Mouse (Mus musculus) common myeloid progenitor, adult 5-6 weeks (primary cell): ENCODE data around the gene Phldb1. TPM values are rescaled to one million over a fixed set of nuclear protein-coding genes. Genes with fewer than 3 reads are reported as not detected.

Experiments
- ATAC-seq: replicated peaks from 2 replicates; pipeline ENCODE4 v1.8.0; 2016; ENCODE audit warnings: low read depth, mild to moderate bottlenecking, moderate TSS enrichment, inconsistent platforms; ENCODE audit not compliant: poor library complexity, severe bottlenecking
- total RNA-seq: library from RNA; stranded (forward); fragments of 200-1000, 187-1606 nt; gene quantifications from 2 replicates; pipeline ENCODE4 v1.2.3, GENCODE M21; 2017

The Phldb1 gene
- total RNA-seq, 1 experiment from 2014 or later, result 7.9 TPM

- peak; percentile 12; the same call in 1 of the 2 replicates for ATAC-seq
Observed at GRCm38 (mm10) chr9:44732130-44732549, 2.9 kb downstream of the Phldb1 start.

GRCm38 (mm10) chr9:44727441-44727840 is 7.6 kb downstream of the Phldb1 start:
- ATAC-seq, result no peak

- no peak for ATAC-seq
Observed at GRCm38 (mm10) chr9:44726431-44727146, 8.4 kb downstream of the Phldb1 start.

DNA sequence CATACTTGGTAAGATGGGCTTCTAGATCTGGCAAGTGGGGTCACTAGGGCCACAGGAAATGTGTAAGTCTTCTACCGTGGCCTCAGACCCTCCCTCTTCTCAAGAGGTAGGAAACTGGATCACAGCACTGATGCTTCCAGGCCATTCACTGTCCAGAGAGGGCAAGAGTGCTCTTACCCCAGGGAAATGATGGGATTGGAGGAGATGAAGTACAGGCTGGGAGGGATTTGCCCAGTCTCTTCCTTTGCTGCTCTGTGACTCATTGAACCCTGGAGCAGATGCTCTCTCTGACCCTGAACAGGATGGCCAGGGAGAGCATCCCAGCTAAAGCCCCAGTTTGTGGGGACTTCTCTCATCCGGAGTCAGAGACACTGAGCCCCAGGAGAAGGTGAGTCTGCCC is 10.3 kb downstream of the Phldb1 start:
- ATAC-seq, result no peak

DNA sequence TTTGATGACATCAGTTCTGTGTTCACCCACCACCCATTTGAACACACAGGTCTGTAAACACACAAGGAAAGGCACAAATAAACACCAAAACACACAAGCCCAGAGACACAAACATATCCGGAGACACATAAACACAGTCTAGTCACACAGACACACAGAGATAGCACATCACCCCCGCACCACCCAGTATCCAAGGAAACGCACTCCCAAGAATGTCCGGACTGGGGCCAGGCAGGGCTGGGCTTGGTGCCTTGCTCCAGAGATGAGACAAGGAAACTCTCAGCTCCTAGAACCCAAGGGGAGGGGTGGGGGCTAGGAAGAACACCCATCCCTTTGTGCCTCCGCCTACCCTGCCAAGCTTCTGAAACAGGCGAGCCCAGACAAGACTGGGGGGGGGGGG is 10.8 kb downstream of the Phldb1 start:
- no peak for ATAC-seq

DNA sequence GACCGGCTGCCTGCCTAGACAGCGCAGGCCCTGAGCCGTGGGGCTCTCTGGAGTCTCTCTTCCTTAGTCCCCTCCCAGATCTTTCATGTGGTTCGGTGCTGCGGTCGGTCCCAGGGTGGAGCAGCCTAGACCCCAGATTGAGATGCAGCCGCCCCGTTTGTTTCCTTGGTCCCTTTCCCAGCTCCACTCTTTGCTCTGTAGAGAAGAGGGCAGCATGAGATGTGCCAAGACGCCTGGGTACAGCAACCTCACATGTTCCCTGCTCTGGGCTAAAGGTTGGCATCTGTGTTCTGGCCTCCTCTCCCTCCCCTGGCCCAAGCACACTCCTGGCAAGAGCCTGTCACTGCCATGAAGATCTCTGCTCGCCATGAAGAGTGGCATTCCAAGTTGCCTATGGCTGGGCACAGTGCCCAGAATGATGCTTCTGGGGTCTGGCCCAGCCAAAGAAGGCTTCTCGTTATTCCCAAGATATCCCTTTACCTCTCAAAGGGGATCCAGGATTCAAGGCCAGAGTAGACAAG is 11.4 kb downstream of the Phldb1 start:
- no peak for ATAC-seq

DNA sequence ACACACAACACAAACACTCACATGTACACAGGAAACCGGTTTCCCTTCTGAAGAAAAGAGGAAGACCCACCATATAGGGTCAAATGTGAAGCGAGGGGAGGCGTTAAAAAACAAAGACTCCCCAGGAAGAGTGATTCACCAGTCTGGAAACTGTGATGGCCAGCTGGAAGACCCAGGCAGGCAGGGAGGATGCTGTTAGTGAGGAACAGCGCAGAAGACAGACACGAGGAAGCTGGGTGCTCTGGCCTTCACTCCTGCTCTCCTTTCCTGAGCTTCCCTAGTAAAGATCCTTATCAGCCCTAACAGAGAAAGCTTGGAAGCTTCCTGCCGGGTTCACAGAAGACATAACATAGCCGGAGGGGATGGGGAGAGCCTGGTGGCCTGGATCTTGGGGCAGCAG is 12.0 kb downstream of the Phldb1 start:
- no peak; the same call in 1 of the 2 replicates for ATAC-seq

- no peak for ATAC-seq
Observed at GRCm38 (mm10) chr9:44722575-44722974, 12.4 kb downstream of the Phldb1 start.

GRCm38 (mm10) chr9:44721877-44722186 is 13.2 kb downstream of the Phldb1 start:
- ATAC-seq, result no peak

DNA sequence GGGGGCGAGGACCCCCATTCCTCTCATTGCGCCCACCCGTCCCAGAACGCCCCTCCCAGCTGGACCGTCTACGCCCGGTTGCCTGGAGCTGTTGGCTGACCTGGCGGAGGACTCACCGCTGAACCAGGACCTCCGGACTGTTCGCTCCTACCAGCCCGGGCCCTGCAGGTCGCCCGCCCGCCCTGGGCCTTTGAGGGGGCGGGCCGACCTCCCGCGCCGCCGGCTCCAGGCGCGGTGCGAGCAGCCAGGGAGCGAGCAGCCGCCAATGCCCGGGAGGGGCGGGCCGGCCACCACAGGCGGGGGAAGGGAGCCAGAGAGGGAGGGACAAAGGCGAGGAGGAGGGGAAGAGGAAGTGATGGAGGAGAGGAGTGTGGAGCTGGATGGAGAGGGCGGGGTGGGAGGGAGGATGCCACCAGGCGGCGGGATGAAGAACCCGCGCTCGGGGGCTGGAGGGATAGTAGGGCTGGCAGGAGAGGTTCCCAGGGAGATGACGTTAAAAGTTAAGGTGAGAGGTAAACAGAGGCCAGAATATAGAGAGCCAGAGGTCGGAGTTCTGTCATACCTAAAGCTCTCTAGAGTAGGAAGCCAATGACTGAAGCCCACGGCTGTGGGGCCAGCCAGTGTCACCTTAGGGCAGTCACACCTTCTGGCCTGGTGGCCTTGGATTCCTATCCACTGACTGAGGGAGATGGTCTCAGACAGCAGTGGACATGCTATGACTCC is 13.7 kb downstream of the Phldb1 start:
- peak; percentile 74 for ATAC-seq

DNA sequence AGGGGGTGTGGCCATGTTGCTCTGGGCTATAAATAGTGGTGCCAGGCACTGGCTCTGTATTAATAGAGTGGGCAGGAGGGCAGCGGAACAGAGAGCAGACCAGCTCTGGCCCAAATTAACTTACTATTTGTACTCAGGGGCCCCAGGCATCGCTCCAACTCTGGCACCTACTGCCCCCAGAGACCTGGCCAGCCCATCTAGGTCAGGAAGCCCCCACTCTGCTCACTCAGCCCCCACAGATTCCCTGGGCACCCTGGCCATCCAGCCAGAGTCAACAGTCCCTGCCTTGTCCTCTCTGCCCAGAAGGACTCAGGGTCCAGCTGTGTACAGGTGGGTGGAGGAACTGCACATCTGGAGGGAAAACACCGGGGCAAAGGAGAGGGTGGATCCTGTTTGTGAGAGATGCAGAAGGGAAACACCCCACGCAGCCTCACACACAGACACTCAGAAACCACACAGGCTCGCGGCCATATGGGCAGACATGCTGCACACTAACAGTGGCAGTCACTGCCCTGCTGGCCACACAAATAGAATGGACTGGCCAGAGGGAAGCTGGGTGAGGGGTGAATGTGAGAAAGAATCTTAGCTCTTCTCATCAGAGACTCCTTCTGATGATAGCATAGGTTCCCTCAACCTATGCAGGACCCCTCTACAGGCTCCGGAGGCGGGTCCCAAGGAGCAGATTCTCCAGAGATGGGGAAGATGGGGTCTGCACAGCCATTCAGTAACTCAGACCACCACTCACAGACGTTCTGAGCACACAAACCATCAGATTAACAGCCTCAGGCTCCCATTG is 14.4 kb downstream of the Phldb1 start:
- ATAC-seq, result no peak

DNA sequence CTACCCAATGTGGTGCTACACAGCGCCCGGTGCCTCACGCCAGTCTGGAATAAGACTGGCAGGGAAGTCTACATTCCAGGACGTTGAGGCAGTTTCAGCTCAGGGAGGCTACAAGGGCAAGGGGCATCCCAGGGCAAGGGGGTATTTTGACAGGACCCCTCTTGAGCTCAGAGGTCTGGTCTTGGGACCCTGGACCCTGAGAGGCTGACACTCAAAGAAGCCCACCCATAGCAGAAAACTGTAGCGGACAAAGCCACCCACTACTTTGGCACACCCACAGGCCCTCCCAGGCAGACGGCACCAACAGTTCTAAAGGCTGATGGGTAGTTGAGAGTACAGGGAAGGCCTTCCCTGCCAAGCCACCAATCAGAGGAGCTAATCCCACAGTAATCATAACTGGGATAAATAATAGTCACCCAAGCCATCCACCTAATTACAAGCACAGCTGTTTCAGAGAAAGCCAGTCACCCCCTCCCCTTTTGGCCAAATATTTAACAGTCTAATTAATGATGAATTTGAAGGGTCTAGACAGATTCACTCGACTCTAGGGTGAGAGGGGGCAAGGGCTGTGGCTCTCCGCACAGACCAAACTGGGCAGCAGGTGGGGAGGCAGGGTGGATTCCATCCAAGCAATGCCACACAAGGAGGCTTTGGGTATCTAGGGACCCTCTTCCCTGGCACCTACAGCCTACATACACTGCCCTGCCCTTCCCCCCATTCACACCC is 15.2 kb downstream of the Phldb1 start:
- no peak for ATAC-seq

GRCm38 (mm10) chr9:44718937-44719631 is 15.9 kb downstream of the Phldb1 start:
- no peak for ATAC-seq

DNA sequence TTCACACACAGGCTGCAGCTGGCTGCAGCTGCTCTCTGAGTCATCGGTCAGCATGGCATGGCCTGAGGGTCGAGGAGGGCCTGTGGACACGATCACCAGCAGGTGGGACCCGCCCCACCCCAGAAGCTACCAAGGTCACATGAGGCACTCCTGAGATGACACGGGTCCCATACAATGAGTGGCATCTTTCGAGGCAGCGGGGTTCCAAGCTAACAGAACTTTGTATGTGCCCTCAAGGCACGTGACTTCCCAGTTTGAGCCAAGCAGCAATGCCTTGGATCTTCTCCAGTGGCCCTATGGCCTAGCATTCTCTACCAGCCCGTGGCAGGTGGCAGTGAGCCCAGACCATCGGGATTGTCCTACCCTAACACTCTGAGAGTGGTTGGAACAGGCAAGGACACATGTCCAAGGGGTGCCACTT is 17.2 kb downstream of the Phldb1 start:
- no peak for ATAC-seq

GRCm38 (mm10) chr9:44716997-44717821 is 17.8 kb downstream of the Phldb1 start:
- ATAC-seq, result peak; percentile 66

- ATAC-seq, result no peak
Observed at GRCm38 (mm10) chr9:44715705-44716362, 19.2 kb downstream of the Phldb1 start.

DNA sequence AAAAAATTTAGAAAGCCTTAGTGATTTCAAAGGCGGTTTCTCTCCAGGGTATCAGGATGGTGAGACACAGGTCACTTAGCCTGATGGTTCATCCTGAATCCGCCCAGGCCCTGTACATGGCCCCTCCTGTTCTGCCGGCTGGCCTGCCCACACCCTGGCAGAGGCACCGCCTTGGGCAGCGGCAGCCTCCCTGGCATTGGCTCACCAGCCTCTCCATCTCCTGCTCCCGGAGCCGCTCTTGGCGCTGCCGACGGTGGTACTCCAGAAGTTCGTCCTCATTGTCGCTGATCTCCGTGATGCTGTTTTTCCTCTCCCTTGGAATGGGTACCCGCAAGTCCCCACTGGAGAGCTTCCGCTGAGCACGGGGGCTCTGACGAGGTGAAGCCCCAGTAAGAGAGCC is 19.9 kb downstream of the Phldb1 start:
- no peak for ATAC-seq

DNA sequence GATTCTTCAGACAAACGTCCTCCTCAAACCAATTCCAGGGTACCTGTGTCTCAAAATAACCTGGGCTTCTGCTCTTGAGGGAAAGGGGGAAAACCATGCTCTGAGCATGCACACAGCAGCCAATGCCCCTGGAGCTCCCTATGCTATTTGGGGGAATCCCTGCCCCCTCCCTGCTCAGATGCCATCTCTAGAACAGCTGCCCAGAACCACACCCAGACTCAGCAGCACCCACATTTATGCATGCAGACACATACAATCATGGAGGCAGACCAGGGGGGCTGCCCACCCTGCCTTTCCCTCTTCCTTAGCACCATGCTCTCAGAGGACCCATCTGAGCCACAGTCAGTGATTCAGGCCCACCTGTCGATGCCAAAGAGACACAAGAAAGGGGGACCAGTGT is 21.4 kb downstream of the Phldb1 start:
- ATAC-seq, result no peak
